Mouse (Mus musculus) ES-CJ7 (cell line): ENCODE data around the gene Coil.
"Not testable (repeated sequence)": the region's sequence is repeated elsewhere in the genome, so short reads cannot be mapped to it uniquely, and the experiment has no call there.

Experiments used
- DNase-seq: peaks from one replicate; pipeline ENCODE4 v3.0.0; 2011; ENCODE audit warnings: low read depth, low spot score

Coil gene

GRCm38 (mm10) chr11:88973776-88974701 is 4.0 kb downstream of the Coil start:
- peak; percentile 93 for DNase-seq

- DNase-seq: peak; percentile 60
Observed at GRCm38 (mm10) chr11:88976320-88976719, 6.3 kb downstream of the Coil start.

- DNase-seq: no peak
Observed at GRCm38 (mm10) chr11:88977188-88977587, 7.1 kb downstream of the Coil start.

GRCm38 (mm10) chr11:88981337-88981736 is 11.3 kb downstream of the Coil start:
- DNase-seq: no peak

GRCm38 (mm10) chr11:88986616-88987015 is 16.6 kb downstream of the Coil start:
- DNase-seq: no peak

- no peak for DNase-seq
Observed at GRCm38 (mm10) chr11:88988956-88989355, 18.9 kb downstream of the Coil start.

GRCm38 (mm10) chr11:88989530-88989929 is 19.5 kb downstream of the Coil start:
- DNase-seq: peak; percentile 85

GRCm38 (mm10) chr11:88993186-88993585 is 23.1 kb downstream of the Coil start:
- no peak for DNase-seq

- DNase-seq: peak; percentile 99
Observed at GRCm38 (mm10) chr11:88993625-88994024, 23.6 kb downstream of the Coil start.

GRCm38 (mm10) chr11:88994492-88994891 is 24.4 kb downstream of the Coil start:
- no peak for DNase-seq

- DNase-seq: peak; percentile 86
Observed at GRCm38 (mm10) chr11:88995616-88996015, 25.6 kb downstream of the Coil start.

- DNase-seq: peak; percentile 89
Observed at GRCm38 (mm10) chr11:88996427-88996826, 26.4 kb downstream of the Coil start.

GRCm38 (mm10) chr11:88997343-88997742 is 27.3 kb downstream of the Coil start:
- not testable (repeated sequence) for DNase-seq

GRCm38 (mm10) chr11:88998406-88998805 is 28.4 kb downstream of the Coil start:
- DNase-seq: peak; percentile 56

GRCm38 (mm10) chr11:88998974-88999722 is 29.1 kb downstream of the Coil start, which contains the start of gene Trim25:
TSS of gene Trim25 (plus strand) at chr11:88999376.
- peak; percentile 97 for DNase-seq

GRCm38 (mm10) chr11:88999723-89000526 is 29.9 kb downstream of the Coil start:
- DNase-seq: no peak

- DNase-seq: no peak
Observed at GRCm38 (mm10) chr11:89000527-89000819, 30.4 kb downstream of the Coil start.

GRCm38 (mm10) chr11:89001569-89001968 is 31.5 kb downstream of the Coil start:
- peak; percentile 56 for DNase-seq

- no peak for DNase-seq
Observed at GRCm38 (mm10) chr11:89002068-89002467, 32.0 kb downstream of the Coil start.

- no peak for DNase-seq
Observed at GRCm38 (mm10) chr11:89002621-89003020, 32.6 kb downstream of the Coil start.

GRCm38 (mm10) chr11:89003078-89003477 is 33.0 kb downstream of the Coil start:
- peak; percentile 60 for DNase-seq

- DNase-seq: no peak
Observed at GRCm38 (mm10) chr11:89003726-89004125, 33.7 kb downstream of the Coil start.
